Mouse (Mus musculus): ENCODE data around the gene Stk4.
"Not testable (repeated sequence)": the region's sequence is repeated elsewhere in the genome, so short reads cannot be mapped to it uniquely, and the experiment has no call there.

The Stk4 gene

DNA sequence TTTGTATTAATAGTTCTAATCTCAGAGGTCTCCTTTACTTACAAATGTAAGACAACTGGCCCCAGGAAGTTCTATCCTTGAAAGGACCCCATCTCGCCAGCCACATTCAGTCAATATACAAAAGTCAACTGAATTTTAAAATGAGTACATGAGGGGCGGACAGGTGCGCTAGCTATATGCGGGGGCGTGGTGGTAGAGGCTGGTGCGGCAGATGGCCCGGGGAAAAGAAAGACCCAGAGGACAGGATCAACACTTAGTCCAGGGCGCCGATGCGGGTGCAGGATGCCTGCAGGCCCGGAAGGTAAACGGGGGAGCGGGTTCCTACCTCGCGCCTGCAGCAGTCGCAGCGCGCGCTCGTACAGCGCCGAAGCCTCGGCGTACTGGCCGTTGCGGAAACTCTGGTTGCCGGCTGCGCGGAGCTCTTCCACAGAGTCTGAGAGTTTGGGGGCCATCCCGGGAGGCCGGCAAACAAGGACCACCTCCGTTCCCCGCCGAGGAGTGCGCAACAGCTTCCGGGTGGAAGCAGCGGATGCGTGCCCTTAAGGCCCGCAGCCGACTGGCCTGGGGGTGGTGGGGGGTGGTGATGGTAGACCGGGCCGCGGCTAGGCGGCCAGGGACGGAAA, at the start of gene Stk4:
Gene Stk4 (plus strand): TSS at position 181 of the 623 bp plus-strand sequence.
- peak; percentile 42 for DNase-seq

DNA sequence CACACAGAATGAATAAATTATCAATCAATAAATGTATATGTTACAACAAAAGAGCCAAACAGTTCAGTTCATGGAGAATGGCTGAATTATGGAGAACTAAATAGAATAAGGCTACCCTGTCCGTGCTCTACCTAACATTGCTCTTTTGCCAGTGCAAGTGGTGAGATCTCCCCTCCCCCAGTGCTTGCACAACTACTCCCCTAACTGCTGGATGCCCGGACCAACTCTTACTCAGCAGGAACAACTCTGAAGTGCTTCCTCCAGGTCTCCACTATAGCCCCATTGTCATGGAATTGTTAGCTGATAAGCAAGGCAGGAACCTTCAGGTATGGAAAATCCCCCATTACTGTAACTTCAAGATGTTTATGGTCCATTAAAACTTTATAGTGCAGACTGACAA, 48.0 kb upstream of the Stk4 start:
- no peak for DNase-seq

GRCm38 (mm10) chr2:164025150-164025549, 45.0 kb upstream of the Stk4 start, which contains the start of gene Pabpc1l:
TSS of gene Pabpc1l (plus strand) at chr2:164025450.
- no peak for DNase-seq

- DNase-seq: no peak
Observed at GRCm38 (mm10) chr2:164031147-164031546, 39.0 kb upstream of the Stk4 start.

GRCm38 (mm10) chr2:164032973-164033372, 37.1 kb upstream of the Stk4 start:
- DNase-seq: no peak

- no peak for DNase-seq
Observed at GRCm38 (mm10) chr2:164036520-164037019, 33.6 kb upstream of the Stk4 start.

DNA sequence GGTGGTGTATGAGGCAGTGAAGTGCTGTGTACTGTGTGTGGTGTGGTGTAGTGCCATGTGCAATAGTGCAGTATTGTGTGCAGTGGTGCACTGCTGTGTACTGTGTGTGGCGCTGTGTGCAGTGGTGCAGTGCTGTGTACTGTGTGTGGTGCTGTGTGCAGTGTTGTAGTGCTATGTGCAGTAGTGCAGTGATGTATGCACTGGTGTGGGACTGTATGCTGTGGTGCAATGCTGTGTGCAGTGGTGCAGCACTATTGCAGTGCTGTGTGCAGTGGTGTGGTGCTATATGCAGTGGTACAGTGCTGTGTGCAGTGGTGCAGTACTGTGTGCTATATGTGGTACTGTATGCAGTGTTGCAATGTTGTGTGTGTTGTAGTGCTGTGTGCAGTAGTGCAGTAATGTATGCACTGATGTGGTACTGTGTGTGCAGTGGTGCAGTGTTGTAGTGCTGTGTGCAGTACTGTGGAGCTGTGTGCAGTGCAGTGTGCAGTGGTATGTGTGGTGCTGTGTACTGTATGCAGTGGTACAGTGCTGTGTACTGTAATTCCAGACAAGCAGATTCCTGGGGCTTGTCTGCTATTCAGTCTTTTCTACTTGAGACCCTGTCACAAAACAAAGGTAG, 31.6 kb upstream of the Stk4 start:
- no peak for DNase-seq

DNA sequence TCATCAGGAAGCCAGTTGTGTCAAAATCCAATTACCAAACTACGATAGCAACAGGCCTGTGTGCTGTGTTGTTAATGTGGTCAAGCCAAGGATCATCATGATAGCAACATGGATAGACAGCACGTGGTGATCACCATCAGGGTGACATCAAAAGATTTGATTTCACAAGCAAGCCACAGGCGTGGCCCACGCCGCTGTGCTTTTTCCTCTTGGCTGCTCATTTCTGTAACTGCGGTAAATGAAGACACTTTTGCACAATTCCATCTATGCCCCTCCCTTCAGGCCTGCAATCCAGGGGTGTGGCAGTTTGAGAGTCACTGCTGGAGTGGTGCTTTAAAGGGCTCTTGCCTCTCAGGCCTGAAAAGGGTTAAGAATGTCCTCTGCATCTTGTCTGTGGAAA, 29.2 kb upstream of the Stk4 start:
- DNase-seq: no peak

DNA sequence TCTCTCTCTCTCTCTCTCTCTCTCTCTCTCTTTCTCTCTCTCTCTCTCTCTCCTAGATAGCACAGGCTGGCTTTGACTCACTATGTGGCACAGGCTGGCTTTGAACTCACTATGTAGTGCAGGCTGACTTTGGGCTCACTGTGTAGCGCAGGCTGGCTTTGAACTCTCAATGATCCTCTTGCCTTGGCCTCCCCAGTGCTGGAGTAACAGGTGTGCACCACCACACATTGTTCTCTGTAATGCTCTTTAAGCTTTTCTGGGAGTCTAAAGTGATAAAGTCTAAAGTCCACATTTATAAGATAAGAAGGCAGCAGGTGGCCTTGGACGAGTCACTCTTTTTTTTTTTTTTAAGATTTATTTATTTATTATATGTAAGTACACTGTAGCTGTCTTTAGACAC, 28.6 kb upstream of the Stk4 start:
- DNase-seq: no peak

GRCm38 (mm10) chr2:164047197-164047690, 22.9 kb upstream of the Stk4 start:
- DNase-seq: no peak

DNA sequence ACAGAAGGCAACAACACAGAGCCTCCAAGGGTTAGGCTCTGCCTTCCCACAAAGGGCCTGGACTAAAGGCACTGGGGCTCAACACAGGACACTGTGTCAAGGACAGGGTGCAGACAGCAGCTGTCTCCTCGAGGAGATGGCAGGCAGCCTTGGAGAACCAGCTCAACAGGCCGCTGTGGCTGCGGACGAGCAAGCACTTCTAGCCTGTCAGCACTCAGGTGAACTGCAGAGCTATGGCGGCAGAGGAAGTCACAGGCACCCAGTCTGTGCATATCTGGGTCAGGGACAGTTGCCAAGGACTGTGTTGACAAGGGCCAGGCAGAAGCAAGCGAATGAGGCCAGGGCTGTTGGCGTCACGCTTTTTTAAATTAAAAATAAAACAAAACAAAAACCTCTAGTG, 16.4 kb upstream of the Stk4 start:
- no peak for DNase-seq

GRCm38 (mm10) chr2:164054671-164055070, 15.5 kb upstream of the Stk4 start:
- no peak for DNase-seq

GRCm38 (mm10) chr2:164059634-164060235, 10.4 kb upstream of the Stk4 start:
- no peak for DNase-seq

DNA sequence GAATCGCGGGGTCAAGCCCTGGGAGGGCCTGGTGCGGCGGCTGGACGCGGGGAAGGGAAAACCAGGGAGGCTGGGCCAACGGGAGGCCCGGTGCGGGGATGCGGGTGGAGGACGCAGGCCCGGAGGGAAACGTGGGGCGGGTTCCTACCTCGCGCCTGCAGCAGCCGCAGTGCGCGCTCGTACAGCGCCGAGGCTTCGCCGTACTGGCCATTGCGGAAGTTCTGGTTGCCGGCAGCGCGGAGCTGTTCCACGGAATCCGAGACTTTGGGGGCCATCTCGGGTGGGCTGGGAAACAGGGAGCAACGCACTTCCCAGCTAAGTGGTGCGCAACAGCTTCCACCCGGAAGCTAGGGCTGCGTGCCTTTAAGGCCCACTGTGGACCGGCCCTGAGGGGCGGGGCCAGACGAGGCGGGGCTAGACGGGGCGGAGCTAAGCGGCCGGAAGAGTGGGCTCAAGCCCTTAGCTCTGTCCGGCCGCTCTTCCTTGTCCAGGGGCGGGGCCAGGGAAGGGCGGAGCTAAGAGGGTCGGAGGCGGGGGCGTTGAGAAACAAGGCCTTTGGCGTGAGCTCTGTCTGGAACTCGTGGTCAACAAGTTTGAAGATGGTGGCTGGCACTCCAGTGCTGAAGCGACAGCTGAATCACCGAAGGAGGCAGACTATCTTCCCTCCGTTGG, 779 bp downstream of the Stk4 start, which contains the start of gene Tomm34:
Gene Tomm34 (minus strand): TSS at position 405 of the 672 bp plus-strand sequence.
- peak; percentile 93 for DNase-seq

- not testable (repeated sequence) for DNase-seq
Observed at GRCm38 (mm10) chr2:164071437-164071820, 1.3 kb downstream of the Stk4 start.

DNA sequence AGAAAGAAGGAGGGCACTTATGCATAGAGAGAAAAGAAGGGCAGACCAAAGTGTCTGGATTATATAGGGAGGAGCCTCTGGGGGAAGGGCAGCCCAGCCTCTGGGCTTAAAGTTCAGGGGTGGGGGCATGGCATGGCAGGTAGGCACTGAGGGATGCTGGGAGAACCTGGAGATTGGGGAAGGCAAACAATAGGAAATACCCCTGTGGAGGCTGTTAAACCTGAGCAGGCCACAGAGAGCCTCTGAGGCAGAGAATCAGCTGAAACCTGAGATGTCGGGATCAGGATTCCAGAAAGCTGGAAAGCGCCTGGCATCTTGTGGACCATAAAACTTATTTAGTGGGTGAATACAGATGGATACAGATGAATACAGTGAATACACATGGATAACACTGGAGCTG, 2.0 kb downstream of the Stk4 start:
- DNase-seq: no peak

GRCm38 (mm10) chr2:164073120-164073519, 3.0 kb downstream of the Stk4 start:
- DNase-seq: no peak

DNA sequence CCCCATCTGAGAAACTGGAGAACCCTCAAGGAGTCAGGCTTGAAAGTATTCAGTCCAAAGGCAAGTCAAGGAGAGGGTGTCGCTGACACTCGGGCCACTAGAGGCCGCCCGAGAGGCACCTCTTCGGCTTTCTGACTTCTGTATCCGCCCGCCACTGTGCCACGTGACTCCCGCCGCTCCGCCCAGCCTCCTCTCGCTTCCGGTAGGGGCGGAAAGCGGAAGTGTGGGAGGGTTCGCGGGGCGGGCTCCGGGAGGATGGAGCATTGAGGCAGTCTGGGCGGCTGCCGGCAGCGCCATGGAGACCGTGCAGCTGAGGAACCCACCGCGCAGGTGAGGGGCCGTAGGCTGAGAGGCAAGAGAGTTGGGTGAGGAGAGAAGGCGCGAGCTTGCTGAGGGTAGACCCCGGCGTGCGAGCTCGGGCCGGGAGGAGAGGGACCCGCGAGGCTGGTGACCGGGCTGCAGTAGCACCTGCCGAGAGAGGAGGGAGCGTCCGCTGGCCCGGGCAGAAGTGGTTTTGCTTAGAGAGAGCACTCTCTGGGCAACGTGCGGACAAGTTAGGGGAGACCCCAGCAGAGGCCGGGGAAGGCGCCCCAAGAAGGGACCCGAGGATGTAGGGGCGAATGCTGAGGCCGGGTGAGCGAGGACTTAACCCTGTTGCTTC, 3.9 kb downstream of the Stk4 start:
- peak; percentile 97 for DNase-seq

- DNase-seq: no peak
Observed at GRCm38 (mm10) chr2:164075088-164075487, 5.0 kb downstream of the Stk4 start.

- no peak for DNase-seq
Observed at GRCm38 (mm10) chr2:164076874-164077425, 6.8 kb downstream of the Stk4 start.

GRCm38 (mm10) chr2:164077875-164078274, 7.8 kb downstream of the Stk4 start:
- DNase-seq: no peak

DNA sequence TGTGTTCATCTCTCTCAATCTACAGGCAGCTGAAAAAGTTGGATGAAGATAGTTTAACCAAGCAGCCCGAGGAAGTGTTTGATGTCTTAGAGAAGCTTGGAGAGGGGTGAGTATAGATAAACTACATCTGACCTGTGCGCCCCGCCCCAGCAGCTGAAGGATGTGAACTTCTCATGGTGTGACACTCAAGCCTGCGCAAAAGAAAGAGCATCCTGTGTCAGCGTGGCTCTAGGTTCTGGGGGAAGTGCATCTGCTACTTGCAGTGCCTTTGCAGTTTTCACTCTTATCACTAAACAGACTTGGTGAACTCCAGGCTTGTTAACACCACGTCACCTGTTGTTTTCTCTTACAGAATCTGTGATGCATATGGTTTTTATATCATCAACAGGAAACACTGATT, 9.4 kb downstream of the Stk4 start:
- DNase-seq: no peak
